Mouse (Mus musculus) hindbrain, postnatal 0 days (tissue): ENCODE data around the gene G0s2. TPM values are rescaled to one million over a fixed set of nuclear protein-coding genes. Genes with fewer than 3 reads are reported as not detected.

ENCODE experiments used
- ATAC-seq: fragments of 200-750 bp; cut with Nextera tagmentation; 2 replicates; pipeline ENCODE4 v1.8.0; 2017; ENCODE audit warnings: mild to moderate bottlenecking, moderate TSS enrichment, moderate library complexity
- DNase-seq: peaks from one replicate; pipeline ENCODE4 v3.0.0-alpha.2; 2015; ENCODE audit warnings: low spot score
- H3K27ac ChIP-seq: fragments of 300-500 bp; sonication (generic); 2 replicates; pipeline ENCODE4 v1.5.1; 2014; ENCODE audit warnings: mild to moderate bottlenecking
- H3K27me3 ChIP-seq: fragments of 300-500 bp; sonication (generic); 2 replicates; pipeline ENCODE4 v1.6.1; 2014; ENCODE audit warnings: low read length, mixed read lengths; ENCODE audit not compliant: insufficient read depth
- H3K36me3 ChIP-seq: fragments of 300-500 bp; sonication (generic); 2 replicates; pipeline ENCODE4 v1.6.1; 2014; ENCODE audit warnings: low read length, mixed read lengths; ENCODE audit not compliant: insufficient read depth
- H3K4me1 ChIP-seq: fragments of 300-500 bp; sonication (generic); 2 replicates; pipeline ENCODE4 v1.6.1; 2014; ENCODE audit warnings: antibody characterized with exemption, low read length, mixed read lengths; ENCODE audit not compliant: insufficient read depth
- H3K4me2 ChIP-seq: fragments of 300-500 bp; sonication (generic); 2 replicates; pipeline ENCODE4 v1.6.1; 2014; ENCODE audit warnings: low read depth, mild to moderate bottlenecking, low read length, moderate library complexity, mixed read lengths
- H3K4me3 ChIP-seq: fragments of 300-500 bp; sonication (generic); 2 replicates; pipeline ENCODE4 v1.5.1; 2014; ENCODE audit warnings: low read length
- H3K9ac ChIP-seq: fragments of 300-500 bp; sonication (generic); replicated peaks from 2 replicates; pipeline ENCODE4 v1.6.1; 2014; ENCODE audit warnings: mild to moderate bottlenecking, low read length, moderate library complexity, mixed read lengths
- H3K9me3 ChIP-seq: fragments of 300-500 bp; sonication (generic); 2 replicates; pipeline ENCODE4 v1.6.1; 2016; ENCODE audit warnings: low read length, mixed read lengths
- CTCF ChIP-seq: IDR thresholded peaks from 2 replicates; pipeline ENCODE4 v1.5.1; 2016; ENCODE audit warnings: antibody characterized with exemption, control low read depth, low read depth
- WGBS: fragments of 180-500 bp; shearing (Covaris S2); extraction: QIAGEN DNeasy Blood & Tissue Kit; methylation state at CpG from one replicate; pipeline ENCODE4 v1.1.7; 2014; 5-methylcytosine and 5-hydroxymethylcytosine counted together
- polyA plus RNA-seq: library from polyadenylated mRNA; unstranded; fragments of >200 nt; fragmentation: Nextera tagmentation; extraction: Ambion mirVana; gene quantifications from 2 replicates; pipeline ENCODE4 v1.2.1, GENCODE M21; 2015
- total RNA-seq: library from RNA; depleted of rRNA; stranded (reverse); fragments of >200 nt; gene quantifications from 2 replicates; pipeline ENCODE4 v1.2.3, GENCODE M21; 2014; rRNA removed

Gene G0s2
- total and polyA plus RNA-seq, 2 experiments from 2014 or later, result 7.0 to 7.4 TPM

GRCm38 (mm10) chr1:193230935-193231334 is 42.1 kb downstream of the G0s2 start:
- ATAC-seq (no peak), DNase-seq (no peak)
- no peak overlapping the region for H3K4me3 ChIP-seq
- no peak overlapping the region for H3K9ac ChIP-seq
- no peaks in the 10 kb centered on the region for H3K27me3 ChIP-seq
- no peaks in the 10 kb centered on the region for H3K9me3 ChIP-seq
- no peak overlapping the region for H3K4me2 ChIP-seq
- no peaks in the 10 kb centered on the region for H3K36me3 ChIP-seq
- no peaks in the 10 kb centered on the region for H3K4me1 ChIP-seq
- TF ChIP-seq CTCF, result no peak
- 87% methylated on average over 5 of the region's 5 CpGs for WGBS
- no peak overlapping the region for H3K27ac ChIP-seq

GRCm38 (mm10) chr1:193230531-193230930 is 42.5 kb downstream of the G0s2 start:
- ATAC-seq (no peak), DNase-seq (no peak)
- Histone ChIP-seq H3K4me1 (no peaks in the 10 kb centered on the region), H3K4me2 (no peak overlapping the region), H3K36me3 (no peaks in the 10 kb centered on the region), H3K4me3 (no peak overlapping the region), H3K9ac (no peak overlapping the region), H3K27me3 (no peaks in the 10 kb centered on the region), H3K9me3 (no peaks in the 10 kb centered on the region), H3K27ac (no peak overlapping the region)
- no peak for TF ChIP-seq CTCF
- 72% methylated on average over 3 of the region's 3 CpGs for WGBS

GRCm38 (mm10) chr1:193229570-193229969 is 43.4 kb downstream of the G0s2 start:
- H3K4me1 ChIP-seq, result no peaks in the 10 kb centered on the region
- no peak overlapping the region for H3K4me3 ChIP-seq
- 94% methylated on average over 5 of the region's 5 CpGs for WGBS
- no peak for DNase-seq
- no peak overlapping the region for H3K9ac ChIP-seq
- ATAC-seq, result no peak
- no peak overlapping the region for H3K27ac ChIP-seq
- TF ChIP-seq CTCF, result no peak
- H3K36me3 ChIP-seq, result no peaks in the 10 kb centered on the region
- H3K27me3 ChIP-seq, result no peaks in the 10 kb centered on the region
- H3K9me3 ChIP-seq, result no peaks in the 10 kb centered on the region
- H3K4me2 ChIP-seq, result no peak overlapping the region

GRCm38 (mm10) chr1:193227537-193227936 is 45.5 kb downstream of the G0s2 start:
- H3K9me3 ChIP-seq, result no peaks in the 10 kb centered on the region
- no peak overlapping the region for H3K9ac ChIP-seq
- no peaks in the 10 kb centered on the region for H3K36me3 ChIP-seq
- DNase-seq (no peak), ATAC-seq (no peak)
- no peak overlapping the region for H3K4me2 ChIP-seq
- no peak overlapping the region for H3K27ac ChIP-seq
- H3K4me3 ChIP-seq, result no peak overlapping the region
- TF ChIP-seq CTCF, result no peak
- WGBS, result 65% methylated on average over 4 of the region's 4 CpGs
- H3K27me3 ChIP-seq, result no peaks in the 10 kb centered on the region
- no peaks in the 10 kb centered on the region for H3K4me1 ChIP-seq

GRCm38 (mm10) chr1:193226724-193227522 is 46.1 kb downstream of the G0s2 start:
- no peak overlapping the region for H3K4me3 ChIP-seq
- H3K4me2 ChIP-seq, result no peak overlapping the region
- H3K27me3 ChIP-seq, result no peaks in the 10 kb centered on the region
- ATAC-seq, result no peak
- no peaks in the 10 kb centered on the region for H3K4me1 ChIP-seq
- WGBS, result 52% methylated on average over 7 of the region's 7 CpGs
- H3K9ac ChIP-seq, result no peak overlapping the region
- H3K36me3 ChIP-seq, result no peaks in the 10 kb centered on the region
- no peak for DNase-seq
- no peak overlapping the region for H3K27ac ChIP-seq
- no peaks in the 10 kb centered on the region for H3K9me3 ChIP-seq
- TF ChIP-seq CTCF, result no peak

- Histone ChIP-seq H3K4me3 (no peak overlapping the region), H3K9ac (no peak overlapping the region), H3K9me3 (no peaks in the 10 kb centered on the region), H3K36me3 (no peaks in the 10 kb centered on the region), H3K4me1 (no peaks in the 10 kb centered on the region), H3K27me3 (no peaks in the 10 kb centered on the region), H3K4me2 (no peak overlapping the region), H3K27ac (no peak overlapping the region)
- ATAC-seq, result no peak
- DNase-seq, result no peak
- TF ChIP-seq CTCF, result no peak
- WGBS, result 93% methylated on average over 4 of the region's 4 CpGs
Observed at GRCm38 (mm10) chr1:193226114-193226513, 46.9 kb downstream of the G0s2 start.

- WGBS, result 42% methylated on average over 3 of the region's 3 CpGs
- no peaks in the 10 kb centered on the region for H3K4me1 ChIP-seq
- no peak for TF ChIP-seq CTCF
- no peaks in the 10 kb centered on the region for H3K27me3 ChIP-seq
- no peak overlapping the region for H3K4me3 ChIP-seq
- no peak for ATAC-seq
- no peak for DNase-seq
- no peaks in the 10 kb centered on the region for H3K36me3 ChIP-seq
- no peak overlapping the region for H3K9ac ChIP-seq
- no peak overlapping the region for H3K27ac ChIP-seq
- H3K9me3 ChIP-seq, result no peaks in the 10 kb centered on the region
- H3K4me2 ChIP-seq, result no peak overlapping the region
Observed at GRCm38 (mm10) chr1:193225531-193225930, 47.5 kb downstream of the G0s2 start.

Other genes starting within 250 kb of the G0s2 start
- 9.9 and 10.8 TPM in 2 replicates for gene Syt14, start 237.4 kb downstream of the G0s2 start, total RNA-seq
- gene Syt14, start 237.4 kb downstream of the G0s2 start, polyA plus RNA-seq, result 4.1 and 4.6 TPM in 2 replicates
- 8.6 and 9.8 TPM in 2 replicates for gene Diexf, start 142.9 kb downstream of the G0s2 start, total RNA-seq
- 3.5 and 4.9 TPM in 2 replicates for gene Diexf, start 142.9 kb downstream of the G0s2 start, polyA plus RNA-seq
- 0.47 and 0.78 TPM in 2 replicates for gene Irf6, start 120.1 kb downstream of the G0s2 start, total RNA-seq
- gene Irf6, start 120.1 kb downstream of the G0s2 start, polyA plus RNA-seq, result 0.44 and 0.66 TPM in 2 replicates
- 11.2 and 14.8 TPM in 2 replicates for gene A130010J15Rik, start 105.2 kb downstream of the G0s2 start, total RNA-seq
- gene A130010J15Rik, start 105.2 kb downstream of the G0s2 start, polyA plus RNA-seq, result 8.7 and 8.9 TPM in 2 replicates
- 0.78 and 1.5 TPM in 2 replicates for gene Traf3ip3, start 71.5 kb downstream of the G0s2 start, total RNA-seq
- gene Traf3ip3, start 71.5 kb downstream of the G0s2 start, polyA plus RNA-seq, result 1.9 TPM in 2 replicates
- gene Lamb3, start 65.5 kb downstream of the G0s2 start, total RNA-seq, result 1.0 and 1.3 TPM in 2 replicates
- gene Lamb3, start 65.5 kb downstream of the G0s2 start, polyA plus RNA-seq, result 0.36 and 0.52 TPM in 2 replicates
- 2.3 and 2.5 TPM in 2 replicates for gene Hsd11b1, start 9.1 kb downstream of the G0s2 start, total RNA-seq
- gene Hsd11b1, start 9.1 kb downstream of the G0s2 start, polyA plus RNA-seq, result 2.5 and 2.7 TPM in 2 replicates
- gene Camk1g, start 97.1 kb upstream of the G0s2 start, total RNA-seq, result 32.9 and 34.6 TPM in 2 replicates
- gene Camk1g, start 97.1 kb upstream of the G0s2 start, polyA plus RNA-seq, result 30.9 and 35.1 TPM in 2 replicates